Mouse (Mus musculus) layer of hippocampus, postnatal 14 days (tissue): ENCODE results near the gene Cpne2. TPM values are rescaled to one million over a fixed set of nuclear protein-coding genes. Genes with fewer than 3 reads are reported as not detected.

Source experiments
- DNase-seq, 2 experiments: peaks; one replicate each; pipeline ENCODE4 v3.0.0; 2021 to 2022; ENCODE audit warnings: low spot score in 2 of 2, mixed read lengths in 1 of 2
- total RNA-seq, 2 experiments: library from RNA; stranded (reverse); gene quantifications; 2 replicates each; pipeline ENCODE4 v1.2.3; 2021

Cpne2 gene
- total RNA-seq, 2 experiments from 2014 or later = 53.2 to 67.5 TPM

DNA sequence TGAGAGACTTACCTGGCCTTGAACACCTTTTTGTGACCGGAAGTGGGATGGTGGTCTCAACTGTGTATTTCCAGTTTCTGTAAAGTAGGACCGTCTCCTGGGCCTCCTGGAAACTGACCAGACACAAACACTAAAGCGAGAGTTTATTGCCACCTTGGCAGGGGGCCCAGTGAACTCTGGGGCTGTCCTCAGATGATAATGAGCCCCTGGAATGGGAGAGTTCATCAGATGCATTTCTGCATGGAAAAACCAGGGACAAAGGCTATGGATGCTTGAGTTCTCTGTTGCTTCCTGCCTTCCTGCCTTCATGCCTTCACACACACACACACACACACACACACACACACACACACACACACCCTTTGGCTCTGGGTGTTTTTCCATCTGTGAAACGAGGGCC is 1.8 kb downstream of the Cpne2 start:
- DNase-seq = no peak

DNA sequence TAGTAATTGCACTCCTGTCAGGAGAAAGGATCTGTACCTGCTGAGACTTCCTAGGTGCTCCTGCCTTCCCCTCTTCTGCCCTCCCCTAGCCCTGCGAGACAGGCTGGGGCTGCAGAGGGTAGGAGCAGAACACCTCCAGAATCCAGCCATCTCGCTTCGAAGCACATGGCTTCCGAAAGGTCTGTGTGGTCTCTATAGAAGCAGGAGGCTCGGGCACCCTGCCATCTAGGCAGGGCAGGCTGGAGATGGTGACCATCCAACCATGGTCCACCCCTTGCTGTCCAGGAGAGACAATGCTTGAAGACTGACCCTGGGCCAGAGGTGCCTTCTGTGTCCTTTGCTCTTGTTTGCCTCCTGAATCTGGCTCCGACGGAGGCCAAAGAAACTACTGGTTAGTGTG is 2.8 kb downstream of the Cpne2 start:
- DNase-seq = no peak

DNA sequence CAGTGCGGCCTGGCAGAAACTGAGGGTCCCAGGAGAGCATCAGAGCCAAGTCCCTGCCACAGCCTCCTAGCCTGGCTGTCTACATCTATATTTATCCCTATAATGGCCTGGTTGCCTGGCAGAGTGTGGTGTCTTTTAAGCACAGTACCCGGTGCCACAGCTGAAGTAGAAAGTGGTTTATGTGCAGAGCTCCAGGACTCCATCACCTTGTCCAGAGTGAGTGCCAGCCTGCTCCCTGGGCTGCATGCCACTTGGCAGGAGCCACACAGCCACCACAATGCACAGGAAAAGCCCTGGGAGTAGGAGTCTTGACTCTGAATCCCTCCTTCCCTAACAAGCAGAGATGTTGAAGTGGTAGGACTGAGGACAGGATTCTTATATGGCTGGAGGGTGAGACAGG is 4.7 kb downstream of the Cpne2 start:
- DNase-seq = no peak

DNA sequence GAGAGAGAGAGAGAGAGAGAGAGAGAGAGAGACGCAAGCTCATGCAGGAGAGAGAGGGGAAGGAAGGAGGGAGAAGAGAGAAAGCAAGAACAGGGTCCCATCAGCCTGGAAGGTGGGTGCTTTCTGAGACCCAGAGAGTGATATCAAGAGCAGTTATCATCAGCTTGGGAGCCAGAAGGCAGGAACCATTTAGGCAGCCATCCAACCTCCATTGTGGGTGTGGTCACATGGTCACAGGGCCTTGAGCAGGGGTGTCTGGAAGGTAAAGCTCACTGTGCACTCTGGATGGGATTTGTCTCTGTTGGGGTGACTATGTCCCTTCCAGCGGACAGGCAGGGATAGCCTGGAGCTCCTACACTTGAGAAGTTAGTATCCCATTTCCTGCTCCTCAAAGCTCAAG is 7.2 kb downstream of the Cpne2 start:
- no peak for DNase-seq

DNA sequence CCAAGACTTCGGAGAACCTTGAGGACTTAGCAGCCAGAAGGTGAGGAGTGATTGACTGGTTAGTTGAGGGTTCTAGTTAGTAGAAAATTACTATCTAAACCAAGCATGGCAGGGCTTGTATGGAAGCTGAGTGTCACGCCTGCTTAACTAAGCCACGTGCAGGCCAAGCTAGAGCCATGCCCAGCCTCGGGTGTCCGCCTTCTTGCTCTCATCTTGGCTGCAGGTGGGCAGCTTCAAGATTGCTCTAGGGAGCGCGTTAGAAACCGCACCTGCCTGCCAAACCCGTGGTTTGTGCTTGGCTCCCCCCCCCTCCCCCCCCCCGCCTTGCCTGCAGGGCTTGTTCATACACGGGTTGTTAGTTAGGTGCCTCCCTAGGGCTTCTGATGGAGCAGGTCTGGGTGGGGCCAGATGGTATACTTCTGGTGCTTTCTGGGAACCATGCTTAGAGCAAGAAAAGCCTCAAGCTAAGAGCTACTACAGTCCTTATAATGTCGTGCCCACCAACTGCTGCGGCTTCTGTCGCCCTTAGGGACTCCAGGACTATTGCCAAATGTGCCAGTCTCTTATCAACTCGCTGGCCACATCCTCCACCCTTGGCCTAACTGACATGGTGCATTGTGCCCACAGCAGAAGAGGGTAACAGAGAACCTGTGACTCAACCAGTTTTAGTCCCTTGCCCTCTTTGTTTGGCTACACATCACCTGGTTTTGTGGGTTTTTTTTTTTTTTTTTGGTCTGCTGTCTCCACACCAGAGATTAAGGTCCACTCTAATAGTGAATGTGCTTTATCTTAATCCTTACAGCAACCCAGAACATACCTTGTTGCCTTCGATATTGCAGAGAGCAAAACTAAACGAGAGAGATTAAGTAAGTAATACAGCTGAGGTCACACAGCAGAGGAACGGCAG is 8.4 kb downstream of the Cpne2 start:
- no peak for DNase-seq

DNA sequence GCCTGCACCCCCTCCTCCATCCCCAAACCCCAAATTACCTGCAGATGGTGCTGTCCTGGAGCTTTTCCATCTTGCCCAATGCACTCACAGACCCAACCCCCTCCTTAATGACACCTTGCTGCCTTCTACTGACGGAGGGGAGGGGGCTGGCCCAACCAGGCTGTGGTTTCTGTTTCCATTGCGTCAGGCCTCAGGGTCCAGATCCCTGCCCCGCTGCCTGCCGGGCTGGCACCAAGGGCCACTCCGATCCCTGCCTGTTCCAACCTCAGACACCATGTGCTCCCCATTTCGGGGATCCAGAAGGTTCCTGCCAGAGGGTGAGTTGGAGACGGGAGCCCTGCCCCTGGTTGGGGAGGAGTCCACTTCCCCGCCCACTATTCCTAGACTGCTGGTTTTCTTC is 11.2 kb downstream of the Cpne2 start:
- DNase-seq = no peak

DNA sequence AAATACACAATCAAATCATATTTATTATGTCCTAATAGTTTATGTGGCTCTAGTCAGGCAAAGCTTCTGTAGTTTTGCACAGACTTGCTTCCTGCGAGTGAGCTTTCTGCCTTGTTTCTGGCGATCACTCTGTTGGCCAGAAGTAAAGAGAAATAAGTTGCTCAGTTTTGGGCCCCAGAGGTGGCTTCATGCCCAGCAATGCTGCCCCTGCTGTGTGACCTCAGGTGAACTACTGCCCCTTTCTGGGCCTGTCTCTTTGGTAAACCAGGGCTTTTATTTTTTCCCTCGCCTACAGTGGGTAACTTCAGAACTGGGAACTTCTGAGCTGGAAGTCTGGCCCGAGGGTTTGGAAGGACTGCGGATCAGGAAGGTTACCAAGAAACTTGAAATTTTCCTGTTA is 16.3 kb downstream of the Cpne2 start:
- no peak for DNase-seq

DNA sequence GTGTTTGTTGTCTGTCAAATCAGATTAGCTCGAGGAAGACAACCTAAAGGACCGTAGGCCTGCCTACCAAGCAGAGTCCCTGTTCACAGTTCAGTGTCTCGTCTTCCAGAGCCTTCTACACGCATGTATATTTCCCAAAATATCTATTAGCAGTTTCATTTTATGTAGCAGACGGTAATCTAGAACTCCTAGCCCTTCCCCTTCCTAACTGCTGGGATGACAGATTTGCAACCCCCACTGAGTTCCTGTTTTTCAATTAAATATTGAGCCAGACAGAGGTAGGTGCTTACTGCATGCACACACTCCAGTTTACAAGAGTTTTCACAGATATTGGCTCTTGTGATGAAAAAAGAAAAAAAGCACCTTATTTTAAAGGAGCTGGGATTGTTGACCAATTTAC is 16.7 kb downstream of the Cpne2 start:
- no peak for DNase-seq

DNA sequence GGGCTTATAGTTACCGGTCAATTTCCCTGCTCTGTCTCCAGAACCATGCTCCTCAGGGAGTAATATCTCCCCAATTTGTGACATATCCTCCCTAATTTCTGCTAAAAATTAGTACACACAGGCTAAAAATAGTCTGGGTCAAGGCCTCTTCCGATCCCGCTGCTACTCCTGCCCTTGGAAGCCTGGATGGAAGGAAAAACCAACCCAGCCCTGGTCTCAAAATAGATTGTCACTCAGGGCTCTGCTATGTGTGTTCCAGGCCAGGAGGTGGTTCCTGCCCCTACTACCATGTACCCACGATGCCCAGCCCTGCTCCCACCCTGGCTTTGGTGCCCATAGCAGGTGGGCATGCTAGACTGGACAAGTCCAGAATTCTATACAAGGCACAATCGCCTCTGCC is 17.2 kb downstream of the Cpne2 start:
- no peak for DNase-seq

DNA sequence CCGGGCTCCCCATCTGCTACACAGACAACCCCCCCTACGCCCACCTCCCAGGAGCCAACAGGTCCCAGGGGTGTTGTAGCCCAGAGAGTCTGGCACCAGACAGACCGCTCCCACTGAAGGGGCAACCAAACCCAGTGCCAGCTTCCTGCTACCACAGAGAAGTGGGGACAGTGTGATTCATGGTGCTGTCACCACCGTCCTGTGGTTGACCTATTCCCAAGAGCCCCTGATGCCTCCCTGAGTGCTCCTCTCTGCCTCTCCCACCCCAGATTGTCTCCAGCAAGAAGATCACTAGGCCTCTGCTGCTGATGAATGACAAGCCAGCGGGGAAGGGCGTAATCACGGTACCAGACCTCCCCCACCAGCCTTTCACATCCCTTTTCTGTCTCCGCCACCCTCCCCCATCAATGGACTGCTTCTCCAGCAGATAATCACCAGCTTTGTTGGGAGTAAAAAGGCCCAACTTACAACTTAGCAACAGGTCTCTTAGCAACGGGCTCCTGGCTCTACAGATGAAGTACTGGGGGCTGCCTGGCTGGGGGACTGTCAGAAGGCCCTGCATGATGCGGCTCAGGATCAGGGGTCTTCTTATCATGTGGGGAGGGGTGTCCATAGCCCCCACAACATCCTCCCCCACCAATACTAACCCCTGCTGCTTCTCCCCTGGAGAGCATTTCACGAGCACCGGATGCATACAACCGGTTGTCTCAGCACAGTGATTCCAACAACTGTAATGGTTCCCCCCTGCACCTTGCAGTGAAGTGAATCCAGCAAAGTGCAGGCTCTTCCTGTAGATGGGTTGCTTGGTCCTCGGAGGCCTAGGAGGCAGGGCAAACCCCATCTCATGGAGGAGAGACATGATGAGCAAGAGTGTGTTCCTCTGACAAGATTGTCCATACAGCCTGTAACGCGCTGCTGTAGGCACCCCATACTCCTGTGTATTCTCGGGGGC is 19.0 kb downstream of the Cpne2 start:
- peak; percentile 74 to 90 for DNase-seq

DNA sequence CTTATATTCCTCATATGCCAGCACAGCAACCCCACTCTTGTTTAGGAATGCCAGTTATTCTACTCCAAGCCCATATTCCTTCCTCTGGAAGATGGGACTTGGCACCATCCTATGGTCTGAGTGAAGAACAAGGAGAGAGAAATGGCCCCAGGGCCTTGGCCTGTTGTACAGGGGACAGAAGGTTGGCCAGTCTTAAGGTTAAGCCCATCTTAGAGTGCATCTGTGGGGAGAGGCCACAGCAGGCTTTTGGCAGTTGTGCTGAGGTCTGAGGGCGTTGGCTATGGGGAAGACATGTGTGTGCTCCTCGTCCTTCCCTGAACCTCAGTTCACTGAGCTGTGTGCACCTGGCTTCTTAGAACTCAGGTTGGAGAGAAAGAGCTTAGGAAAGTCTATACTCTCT is 19.9 kb downstream of the Cpne2 start:
- DNase-seq = no peak

DNA sequence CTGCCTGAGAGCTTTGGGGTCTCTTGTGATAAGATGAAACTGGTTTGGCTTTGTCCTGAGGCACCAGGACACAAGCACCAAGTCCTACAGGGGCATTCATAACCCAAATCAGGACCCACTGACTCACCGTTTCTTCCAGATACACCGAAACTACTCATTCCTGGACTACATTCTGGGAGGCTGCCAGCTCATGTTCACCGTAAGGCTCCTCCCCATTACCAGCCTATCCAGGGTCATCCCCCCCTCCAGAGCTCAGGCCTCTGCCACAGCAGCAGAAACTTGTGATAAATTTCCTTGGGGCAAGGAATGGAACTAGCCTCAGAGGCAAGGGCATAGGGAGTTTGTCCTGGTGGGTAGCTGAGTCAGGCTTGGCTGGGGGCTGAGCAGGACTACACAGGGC is 24.5 kb downstream of the Cpne2 start:
- no peak for DNase-seq

DNA sequence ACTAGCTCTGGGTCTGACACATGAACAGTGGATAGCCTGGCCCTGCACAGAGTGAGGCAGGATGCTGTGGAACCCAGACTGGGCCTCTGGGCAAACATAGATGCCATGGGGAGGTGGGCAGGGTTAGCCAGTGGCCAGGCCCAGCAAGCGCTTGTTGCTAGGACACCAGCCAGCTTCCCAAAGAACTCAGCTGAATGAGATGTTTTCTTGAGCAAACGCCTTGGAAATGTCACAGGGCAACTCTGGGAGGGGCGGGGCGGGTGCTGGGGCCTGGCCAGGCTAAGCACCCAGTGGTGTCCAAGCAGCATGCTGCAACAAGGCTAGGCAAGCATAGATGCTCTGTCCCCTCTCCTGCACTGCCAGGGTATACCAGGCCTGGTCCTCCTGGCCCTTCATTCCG is 28.5 kb downstream of the Cpne2 start:
- no peak for DNase-seq

DNA sequence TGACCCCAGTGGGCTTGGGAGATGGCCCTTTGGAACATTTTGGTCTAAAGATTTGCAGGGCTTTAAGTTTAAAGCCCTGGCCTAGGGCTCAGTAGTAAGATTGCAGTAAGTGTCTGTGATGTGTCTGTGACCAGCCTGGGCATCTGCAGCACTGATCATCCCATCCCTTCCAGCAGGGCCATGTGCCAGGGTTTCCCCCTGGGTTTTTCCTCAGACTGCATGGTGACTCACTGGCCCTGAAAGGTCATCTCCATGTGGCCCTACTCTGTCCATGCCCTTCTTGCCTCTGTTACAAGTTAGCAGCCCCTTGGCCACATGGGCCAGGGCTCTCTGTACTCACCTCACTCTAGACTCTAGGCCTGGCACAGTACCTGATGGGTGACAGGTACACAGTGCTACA is 31.6 kb downstream of the Cpne2 start:
- DNase-seq = no peak

DNA sequence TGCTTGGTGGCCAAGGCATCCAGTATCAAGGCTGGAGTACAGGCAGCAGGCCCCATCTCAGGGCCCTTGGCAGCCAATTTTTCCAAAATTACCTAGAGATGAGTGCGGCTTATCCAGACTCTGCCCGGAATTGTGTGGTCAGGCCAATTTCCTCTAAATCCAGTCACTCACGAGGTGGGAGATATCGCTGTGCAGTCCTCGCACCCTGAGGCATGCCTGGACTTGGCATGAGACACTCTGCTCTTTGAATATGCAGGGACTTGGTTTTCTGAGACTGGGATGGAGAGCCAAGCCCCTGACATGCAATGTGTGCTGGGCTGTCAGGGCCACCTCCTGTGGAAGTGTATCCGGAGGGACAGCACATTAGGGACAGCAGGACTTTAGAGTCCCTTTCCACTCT is 33.2 kb downstream of the Cpne2 start:
- DNase-seq = no peak

DNA sequence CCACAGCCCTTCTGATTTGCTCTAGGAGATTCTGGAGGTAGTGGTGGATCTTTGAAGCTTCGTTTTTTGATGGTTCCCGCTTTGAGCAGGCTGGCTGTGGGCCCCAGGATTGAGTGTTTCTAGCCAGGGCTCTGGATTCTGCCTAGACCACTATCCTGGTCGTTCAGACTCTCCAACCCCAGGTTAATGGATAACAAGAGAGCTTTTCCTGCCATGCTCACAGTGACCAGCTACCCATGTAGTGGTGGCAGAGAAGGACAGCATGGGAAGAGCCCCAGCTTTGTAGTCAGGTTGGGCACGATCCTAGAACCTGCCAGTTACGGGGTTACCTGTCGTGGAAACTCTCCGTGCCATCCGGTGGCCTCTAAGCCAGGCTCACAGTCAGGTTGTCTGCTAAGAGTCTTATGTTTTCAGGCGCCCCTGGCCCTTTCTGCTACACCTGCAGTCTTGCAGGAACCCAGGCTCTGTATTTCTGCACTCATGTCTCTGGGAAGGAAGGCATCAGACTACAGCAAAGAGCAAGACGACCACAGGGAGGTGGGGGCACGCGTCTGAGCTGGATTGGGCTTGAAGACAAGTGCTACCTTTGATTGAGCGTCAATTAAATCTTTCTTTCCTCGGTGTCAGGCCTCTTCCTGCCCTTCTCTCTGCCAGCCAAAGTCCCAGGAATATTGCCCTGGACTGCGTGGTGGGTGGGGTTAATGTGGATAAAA is 33.8 kb downstream of the Cpne2 start:
- DNase-seq = no peak

DNA sequence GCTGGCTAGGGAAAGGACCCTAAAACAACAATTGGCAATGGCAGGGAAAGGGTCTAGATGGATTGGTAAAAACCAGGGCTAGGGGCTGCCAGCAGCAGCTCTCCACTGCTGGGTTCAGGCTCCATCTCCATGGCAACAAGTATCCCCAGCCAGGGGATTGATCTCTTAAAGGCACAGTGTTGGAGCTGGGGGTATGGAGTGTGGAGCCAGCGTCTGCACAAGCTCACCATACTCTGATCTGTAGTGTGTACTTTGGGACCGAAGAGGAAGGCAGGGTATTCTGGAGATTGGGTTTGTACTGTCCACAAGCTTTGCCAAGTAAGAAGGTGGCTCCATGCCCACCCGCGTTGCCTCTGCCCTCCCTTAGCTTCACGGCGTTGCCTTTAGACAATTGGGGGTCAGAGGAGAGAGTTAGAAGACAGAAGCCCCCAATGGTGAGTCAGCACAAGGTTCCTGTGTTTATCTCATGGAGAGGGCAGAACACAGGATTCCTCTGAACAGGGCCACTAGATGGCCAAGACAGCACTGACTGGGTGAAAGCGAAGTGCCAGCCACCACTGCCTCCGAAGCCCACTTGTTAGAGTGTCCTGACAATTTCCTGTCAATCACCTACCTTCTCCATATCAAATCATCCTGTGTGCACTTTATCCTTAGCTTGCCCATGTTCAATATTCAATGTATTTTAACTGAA is 34.5 kb downstream of the Cpne2 start:
- peak in 1 of 2 experiments; percentile 54 for DNase-seq

DNA sequence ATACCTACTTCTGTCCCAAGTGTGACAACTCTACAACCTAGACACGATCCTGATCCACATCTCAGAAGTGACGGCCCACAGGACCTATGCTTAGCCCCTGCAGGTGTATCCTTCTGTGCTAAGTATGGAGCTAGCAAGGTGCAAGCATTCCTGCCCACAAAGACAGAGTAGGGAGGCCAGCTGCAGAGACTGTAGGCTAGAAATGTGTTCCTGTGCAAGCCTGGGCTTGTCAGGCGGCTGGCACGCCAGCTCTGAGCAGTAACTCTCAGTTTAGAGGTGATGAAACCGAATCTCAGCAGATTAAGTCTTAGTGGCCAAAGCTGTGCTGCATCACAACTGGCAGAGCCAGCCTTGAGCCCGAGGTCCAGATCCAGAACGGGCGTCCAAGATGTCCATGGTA is 35.3 kb downstream of the Cpne2 start:
- DNase-seq = no peak

DNA sequence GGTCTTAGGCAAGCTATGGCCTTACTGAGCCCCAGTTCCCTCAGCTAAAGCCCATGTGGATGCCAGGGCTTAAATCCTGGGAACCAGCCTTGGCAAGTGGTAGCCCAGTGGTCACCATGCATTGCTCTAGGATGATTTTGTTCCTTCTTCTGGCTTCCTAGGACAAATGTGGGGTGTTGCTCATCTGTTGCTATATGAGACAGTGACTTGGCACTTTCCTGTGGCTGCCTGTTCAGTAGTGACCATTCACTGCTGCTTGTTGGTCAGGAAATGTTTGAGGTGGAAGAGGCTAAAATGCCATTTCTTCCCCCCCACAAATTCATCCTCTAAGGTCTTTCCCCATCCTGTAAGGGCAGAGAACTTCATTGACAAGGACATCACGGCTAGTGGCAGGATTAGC is 36.6 kb downstream of the Cpne2 start:
- no peak for DNase-seq

DNA sequence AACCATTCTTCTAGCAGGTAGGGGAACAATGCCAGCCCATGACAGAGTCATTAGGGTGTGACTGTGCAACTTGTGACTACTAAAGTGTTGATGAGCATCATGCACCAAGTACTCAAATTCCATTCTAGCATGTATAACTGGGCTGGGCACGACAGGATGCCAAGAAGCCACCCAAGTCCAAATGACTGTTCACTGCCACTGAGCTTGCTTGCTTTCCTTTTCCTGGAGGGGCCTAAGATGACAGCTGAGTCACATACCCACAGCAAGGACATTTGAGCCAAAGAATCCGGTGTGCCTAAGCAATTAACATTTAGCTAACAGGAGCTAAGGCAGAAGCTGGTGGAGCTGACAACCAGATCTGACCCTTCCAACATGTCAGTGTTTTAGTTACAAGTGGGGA is 39.1 kb downstream of the Cpne2 start:
- no peak for DNase-seq
